Mouse (Mus musculus) ES-Bruce4 (cell line): ENCODE results near the gene Abca7. TPM values are rescaled to one million over a fixed set of nuclear protein-coding genes. Genes with fewer than 3 reads are reported as not detected.
"Not testable (repeated sequence)": the region's sequence is repeated elsewhere in the genome, so short reads cannot be mapped to it uniquely, and the experiment has no call there.

Experiments
- H3K27ac ChIP-seq: 2 replicates; pipeline ENCODE4 v1.5.1; 2012; ENCODE audit warnings: low read length, inconsistent platforms; ENCODE audit not compliant: insufficient read depth
- H3K27me3 ChIP-seq: 2 replicates; pipeline ENCODE4 v1.6.1; 2012; ENCODE audit warnings: mild to moderate bottlenecking, low read length, inconsistent platforms; ENCODE audit not compliant: control insufficient read depth, poor library complexity, insufficient read depth, severe bottlenecking
- H3K36me3 ChIP-seq: 2 replicates; pipeline ENCODE4 v1.6.1; 2012; ENCODE audit warnings: inconsistent platforms, mild to moderate bottlenecking, low read length, moderate library complexity; ENCODE audit not compliant: control insufficient read depth, poor library complexity, insufficient read depth, severe bottlenecking
- H3K4me1 ChIP-seq: one replicate; pipeline ENCODE4 v1.8.1; 2011; ENCODE audit warnings: low read length; ENCODE audit not compliant: control insufficient read depth, insufficient read depth
- H3K4me3 ChIP-seq: 2 replicates; pipeline ENCODE4 v1.5.1; 2011; ENCODE audit warnings: low read depth, mild to moderate bottlenecking, low read length
- H3K9ac ChIP-seq: 2 replicates; pipeline ENCODE4 v1.6.1; 2012; ENCODE audit warnings: low read depth, mild to moderate bottlenecking, inconsistent platforms; ENCODE audit not compliant: poor library complexity, severe bottlenecking
- H3K9me3 ChIP-seq: replicated peaks from 2 replicates; pipeline ENCODE4 v1.6.1; 2012; ENCODE audit warnings: mild to moderate bottlenecking, low read length, inconsistent platforms; ENCODE audit not compliant: control insufficient read depth, poor library complexity, insufficient read depth, severe bottlenecking
- CTCF ChIP-seq: IDR thresholded peaks from one replicate; pipeline ENCODE4 v1.8.1; 2011; ENCODE audit warnings: low read depth, low read length
- EP300 ChIP-seq: IDR thresholded peaks from 2 replicates; pipeline ENCODE4 v1.6.1; 2011; ENCODE audit warnings: low read depth, low read length; ENCODE audit not compliant: insufficient read depth
- POLR2A ChIP-seq: IDR thresholded peaks from one replicate; pipeline ENCODE4 v1.8.1; 2011; ENCODE audit warnings: low read length; ENCODE audit not compliant: insufficient read depth
- polyA plus RNA-seq: library from polyadenylated mRNA; stranded (reverse); fragments of >200 nt; gene quantifications from 2 replicates; pipeline ENCODE4 v1.2.4, GENCODE M21; 2011; ENCODE audit warnings: low read depth; ENCODE audit not compliant: missing spikeins, insufficient read depth, insufficient read length

The Abca7 gene
- polyA plus RNA-seq, 1 experiment, result 10.6 TPM

DNA sequence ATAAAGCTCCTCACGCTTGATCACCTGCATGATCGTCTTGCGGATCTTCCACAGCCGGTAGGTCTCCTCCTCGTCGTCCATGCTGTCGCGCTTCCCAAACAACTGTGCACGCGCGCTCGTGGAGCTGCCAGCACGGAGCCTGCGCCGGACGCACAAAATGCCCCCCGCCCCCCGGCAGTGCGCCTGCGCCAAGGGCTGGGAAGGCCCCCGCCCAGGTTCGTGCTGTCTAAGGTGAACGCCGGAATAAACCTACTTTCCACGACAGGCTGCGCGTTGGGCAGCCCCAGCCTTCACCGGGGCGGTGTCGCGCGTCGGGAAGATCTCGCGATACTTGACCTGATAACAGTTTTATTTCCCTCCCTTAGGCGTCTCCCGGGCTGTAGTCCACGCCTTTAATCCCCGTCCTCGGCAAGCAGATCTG is 43.3 kb downstream of the Abca7 start, which contains the start of gene Polr2e:
Gene Polr2e, minus strand, starts transcription at position 237 of the 421 bp plus-strand sequence.
- peak within 1 kb of the TSS; percentile 83 for H3K9ac ChIP-seq
- no peaks in the 10 kb centered on the region for H3K9me3 ChIP-seq
- peaks cover 27% of the 10 kb centered on the region for H3K36me3 ChIP-seq
- peak within 1 kb of the TSS; percentile 83 for H3K4me3 ChIP-seq
- H3K27ac ChIP-seq, result peak within 1 kb of the TSS; percentile 73
- no peak for TF ChIP-seq POLR2A
- TF ChIP-seq EP300, result peak; percentile 68; the same call in 1 of the 2 replicates
- peaks cover 2% of the 10 kb centered on the region for H3K4me1 ChIP-seq
- H3K27me3 ChIP-seq, result no peaks in the 10 kb centered on the region

DNA sequence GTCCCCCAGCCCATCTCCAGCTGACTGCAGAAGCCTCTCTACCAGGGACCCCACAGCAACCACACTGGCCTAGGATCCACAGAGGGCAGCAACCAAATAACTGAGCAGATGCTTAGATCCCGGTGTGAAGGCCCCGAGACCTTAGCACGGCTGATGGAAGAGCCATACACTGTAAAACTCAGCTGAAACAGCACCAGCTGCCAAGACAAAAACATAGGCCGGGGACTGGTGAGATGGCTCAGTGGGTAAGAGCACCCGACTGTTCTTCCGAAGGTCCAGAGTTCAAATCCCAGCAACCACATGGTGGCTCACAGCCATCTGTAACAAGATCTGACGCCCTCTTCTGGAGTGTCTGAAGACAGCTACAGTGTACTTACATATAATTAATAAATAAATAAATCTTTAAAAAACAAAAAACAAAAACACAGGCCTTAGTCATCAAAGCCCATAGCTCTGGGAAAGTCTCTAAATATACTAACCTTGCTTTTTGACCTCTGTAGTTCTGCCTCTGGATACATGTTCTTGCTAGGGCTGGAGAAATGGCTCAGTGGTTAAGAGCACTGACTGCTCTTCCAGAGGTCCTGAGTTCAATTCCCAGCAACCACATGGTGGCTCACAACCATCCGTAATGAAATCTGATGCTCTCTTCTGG is 45.2 kb downstream of the Abca7 start:
- not testable (repeated sequence) for H3K9me3 ChIP-seq, H3K27me3 ChIP-seq

DNA sequence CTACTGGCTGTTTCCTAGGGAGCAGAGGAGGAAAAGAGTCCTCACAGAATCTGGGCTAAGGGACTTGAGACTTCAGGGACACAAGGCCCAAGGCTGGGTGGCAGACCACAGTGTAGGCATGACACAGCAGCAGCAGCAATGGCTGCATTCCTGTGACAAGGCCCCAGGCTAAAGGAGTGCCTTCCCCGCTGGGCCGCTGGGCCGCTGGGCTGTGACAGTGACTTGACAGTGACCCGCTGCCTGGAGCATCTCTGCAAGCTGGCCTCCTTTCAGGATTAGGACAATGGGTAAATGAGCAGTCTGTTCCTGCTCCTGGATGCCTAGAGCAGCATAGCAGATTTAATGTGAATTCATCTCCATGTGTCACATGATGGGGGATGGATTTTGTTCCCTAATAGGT is 47.8 kb downstream of the Abca7 start:
- H3K27ac ChIP-seq, result peak overlapping the region; percentile 62
- H3K4me1 ChIP-seq, result peaks cover 5% of the 10 kb centered on the region
- no peaks in the 10 kb centered on the region for H3K36me3 ChIP-seq
- H3K9ac ChIP-seq, result no peak overlapping the region
- H3K4me3 ChIP-seq, result no peak overlapping the region
- TF ChIP-seq POLR2A (no peak), CTCF (no peak), EP300 (peak; percentile 95)
- no peaks in the 10 kb centered on the region for H3K9me3 ChIP-seq
- no peaks in the 10 kb centered on the region for H3K27me3 ChIP-seq

More for the DNA sequence above, 45.2 kb downstream of the Abca7 start:
- H3K9ac ChIP-seq, H3K4me3 ChIP-seq, H3K27ac ChIP-seq, H3K4me1 ChIP-seq: not testable (repeated sequence)
- peaks cover 15% of the 10 kb centered on the region for H3K36me3 ChIP-seq

DNA sequence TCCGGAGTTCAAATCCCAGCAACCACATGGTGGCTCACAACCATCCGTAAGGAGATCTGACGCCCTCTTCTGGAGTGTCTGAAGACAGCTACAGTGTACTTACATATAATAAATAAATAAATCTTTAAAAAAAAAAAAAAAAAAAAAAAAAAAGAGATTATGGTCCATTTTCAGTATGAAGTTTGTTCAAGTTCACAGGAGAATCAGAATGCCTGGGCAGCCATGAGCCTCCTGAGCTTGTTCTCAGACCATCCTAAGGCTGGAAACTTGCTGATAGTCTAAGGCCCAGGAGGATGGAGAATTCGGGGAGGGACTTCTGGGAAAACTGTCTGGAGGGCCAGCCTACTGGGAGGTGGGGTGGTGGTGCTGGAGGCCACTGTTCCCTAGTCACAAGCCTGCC is 49.1 kb downstream of the Abca7 start:
- H3K4me3 ChIP-seq, H3K9me3 ChIP-seq, H3K4me1 ChIP-seq, H3K27me3 ChIP-seq, H3K36me3 ChIP-seq, H3K9ac ChIP-seq: not testable (repeated sequence)
- peak overlapping the region; percentile 92 for H3K27ac ChIP-seq

DNA sequence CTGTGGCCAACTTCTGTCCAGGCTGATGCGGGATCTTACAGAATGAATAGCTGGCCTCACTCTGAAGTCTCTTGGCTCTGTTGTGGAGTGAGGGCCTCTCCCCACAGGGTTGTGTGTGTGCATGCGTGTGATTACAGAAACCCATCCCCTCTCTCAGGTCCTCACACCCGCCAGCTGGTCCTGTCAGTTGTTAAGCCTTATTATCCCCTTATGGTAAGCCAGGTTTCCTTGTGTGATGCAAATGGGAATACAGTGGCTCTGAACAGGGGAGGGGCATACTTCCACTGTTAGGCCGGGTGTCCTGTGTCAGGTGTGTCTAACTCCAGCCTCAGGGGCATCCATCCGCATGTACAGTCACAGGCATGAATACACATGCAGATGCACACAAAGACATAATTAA is 49.5 kb downstream of the Abca7 start:
- H3K9ac ChIP-seq, result no peak overlapping the region
- H3K36me3 ChIP-seq, result no peaks in the 10 kb centered on the region
- H3K4me1 ChIP-seq, result peaks cover 5% of the 10 kb centered on the region
- no peaks in the 10 kb centered on the region for H3K27me3 ChIP-seq
- H3K9me3 ChIP-seq, result no peaks in the 10 kb centered on the region
- peak overlapping the region; percentile 92 for H3K27ac ChIP-seq
- no peak for TF ChIP-seq POLR2A
- TF ChIP-seq CTCF, result no peak
- peak; percentile 97 for TF ChIP-seq EP300
- H3K4me3 ChIP-seq, result no peak overlapping the region

DNA sequence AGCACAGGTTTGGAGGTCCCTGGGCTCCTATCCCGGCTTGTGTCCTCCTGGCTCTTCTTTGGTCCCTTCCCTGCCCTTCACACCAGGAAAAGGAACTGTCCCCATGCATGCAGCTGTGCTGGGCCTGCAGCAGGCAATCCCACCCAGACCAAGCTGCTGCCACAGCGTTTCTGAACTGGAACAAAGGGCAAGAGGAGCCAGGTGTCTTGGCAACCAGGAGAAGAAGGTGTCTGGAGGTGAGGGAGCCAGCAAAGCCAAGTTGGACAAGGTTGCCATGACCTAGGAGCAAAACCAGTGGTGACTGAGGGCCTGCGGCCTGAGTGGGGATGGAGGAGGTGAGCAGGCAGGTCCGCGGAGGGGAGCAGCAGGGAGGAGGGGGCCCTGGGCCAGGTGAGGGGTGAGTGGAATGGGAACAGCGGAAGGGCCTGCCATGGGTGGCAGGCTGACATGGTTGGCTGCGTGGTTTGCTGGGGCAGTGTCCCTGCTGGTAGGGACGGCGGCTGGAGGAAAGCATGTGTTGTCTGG is 50.8 kb downstream of the Abca7 start, which contains the start of gene Gpx4:
Gene Gpx4, plus strand, starts transcription at position 126 of the 525 bp plus-strand sequence.
- H3K36me3 ChIP-seq, result no peaks in the 10 kb centered on the region
- H3K9me3 ChIP-seq, result no peaks in the 10 kb centered on the region
- peak within 1 kb of the TSS; percentile 30 for H3K9ac ChIP-seq
- H3K4me1 ChIP-seq, result peaks cover 5% of the 10 kb centered on the region
- TF ChIP-seq EP300 (no peak), CTCF (no peak), POLR2A (no peak)
- H3K27ac ChIP-seq, result peak within 1 kb of the TSS; percentile 92
- H3K4me3 ChIP-seq, result peak within 1 kb of the TSS; percentile 43
- no peaks in the 10 kb centered on the region for H3K27me3 ChIP-seq
